Mouse (Mus musculus): Measurements from ENCODE around the gene Chrne.

Gene Chrne

GRCm38 (mm10) chr11:70619101-70619500, at the start of gene Chrne:
Gene Chrne (minus strand): TSS chr11:70619216.
- in situ Hi-C loops (cut with MboI, MseI), result no loop called here

GRCm38 (mm10) chr11:70668335-70668770, 49.3 kb upstream of the Chrne start:
- in situ Hi-C loops (cut with MboI, MseI), result loop anchor here (25.0 kb wide), 2 partner anchors 906 to 1256 kb away; partner anchors contain the start of genes Kdm6b, Polr2a, Slc35g3 and Zbtb4

- in situ Hi-C loops (cut with MboI, MseI), result loop anchor here (25.0 kb wide), 2 partner anchors 905 to 1255 kb away; partner anchors contain the start of genes Kdm6b, Polr2a, Slc35g3 and Zbtb4
These were observed 48.5 kb upstream of the Chrne start for GRCm38 (mm10) chr11:70667271-70668150.

GRCm38 (mm10) chr11:70666687-70667086, 47.7 kb upstream of the Chrne start:
- in situ Hi-C loops (cut with MboI, MseI), result loop anchor here (25.0 kb wide), 2 partner anchors 904 to 1254 kb away; partner anchors contain the start of genes Kdm6b, Polr2a, Slc35g3 and Zbtb4

- in situ Hi-C loops (cut with MboI, MseI), result loop anchor here (25.0 kb wide), 2 partner anchors 902 to 1252 kb away; partner anchors contain the start of genes Kdm6b, Polr2a, Slc35g3 and Zbtb4
These were observed 45.7 kb upstream of the Chrne start for GRCm38 (mm10) chr11:70664741-70665140.

- in situ Hi-C loops (cut with MboI, MseI), result loop anchor here (25.0 kb wide), 2 partner anchors 902 to 1252 kb away; partner anchors contain the start of genes Kdm6b, Polr2a, Slc35g3 and Zbtb4
These were observed 44.9 kb upstream of the Chrne start for GRCm38 (mm10) chr11:70663957-70664356.

GRCm38 (mm10) chr11:70663101-70663500, 44.1 kb upstream of the Chrne start:
- in situ Hi-C loops (cut with MboI, MseI), result loop anchor here (25.0 kb wide), 2 partner anchors 901 to 1251 kb away; partner anchors contain the start of genes Kdm6b, Polr2a, Slc35g3 and Zbtb4

- in situ Hi-C loops (cut with MboI, MseI), result loop anchor here (25.0 kb wide), 2 partner anchors 898 to 1248 kb away; partner anchors contain the start of genes Kdm6b, Polr2a, Slc35g3 and Zbtb4
These were observed 41.6 kb upstream of the Chrne start for GRCm38 (mm10) chr11:70660571-70660970.

- in situ Hi-C loops (cut with MboI, MseI), result loop anchor here (25.0 kb wide), 2 partner anchors 897 to 1247 kb away; partner anchors contain the start of genes Kdm6b, Polr2a, Slc35g3 and Zbtb4
These were observed 39.9 kb upstream of the Chrne start for GRCm38 (mm10) chr11:70658942-70659341.

- in situ Hi-C loops (cut with MboI, MseI), result loop anchor here (25.0 kb wide), 2 partner anchors 896 to 1246 kb away; partner anchors contain the start of genes Kdm6b, Polr2a, Slc35g3 and Zbtb4
These were observed 39.5 kb upstream of the Chrne start for GRCm38 (mm10) chr11:70658521-70658920.

- in situ Hi-C loops (cut with MboI, MseI), result loop anchor here (25.0 kb wide), 2 partner anchors 896 to 1246 kb away; partner anchors contain the start of genes Kdm6b, Polr2a, Slc35g3 and Zbtb4
These were observed 39.0 kb upstream of the Chrne start for GRCm38 (mm10) chr11:70657991-70658390.

GRCm38 (mm10) chr11:70657573-70657972, 38.6 kb upstream of the Chrne start:
- in situ Hi-C loops (cut with MboI, MseI), result loop anchor here (25.0 kb wide), 2 partner anchors 895 to 1245 kb away; partner anchors contain the start of genes Kdm6b, Polr2a, Slc35g3 and Zbtb4

GRCm38 (mm10) chr11:70656964-70657363, 37.9 kb upstream of the Chrne start, which contains the start of gene Eno3:
Gene Eno3 (plus strand): TSS chr11:70657202.
- in situ Hi-C loops (cut with MboI, MseI), result loop anchor here (25.0 kb wide), 2 partner anchors 895 to 1245 kb away; partner anchors contain the start of genes Kdm6b, Polr2a, Slc35g3 and Zbtb4

- in situ Hi-C loops (cut with MboI, MseI), result loop anchor here (25.0 kb wide), 2 partner anchors 894 to 1244 kb away; partner anchors contain the start of genes Kdm6b, Polr2a, Slc35g3 and Zbtb4
These were observed 37.5 kb upstream of the Chrne start for GRCm38 (mm10) chr11:70656456-70656927.

GRCm38 (mm10) chr11:70655571-70656455, 36.8 kb upstream of the Chrne start:
- in situ Hi-C loops (cut with MboI, MseI), result loop anchor here (25.0 kb wide), 2 partner anchors 894 to 1244 kb away; partner anchors contain the start of genes Kdm6b, Polr2a, Slc35g3 and Zbtb4

GRCm38 (mm10) chr11:70654923-70655570, 36.0 kb upstream of the Chrne start:
- in situ Hi-C loops (cut with MboI, MseI), result loop anchor here (25.0 kb wide), 2 partner anchors 893 to 1243 kb away; partner anchors contain the start of genes Kdm6b, Polr2a, Slc35g3 and Zbtb4

- in situ Hi-C loops (cut with MboI, MseI), result loop anchor here (25.0 kb wide), 2 partner anchors 892 to 1242 kb away; partner anchors contain the start of genes Kdm6b, Polr2a, Slc35g3 and Zbtb4
These were observed 35.3 kb upstream of the Chrne start, which contains the start of gene Pfn1 for GRCm38 (mm10) chr11:70654198-70654922. Gene Pfn1 (minus strand): TSS chr11:70654644.
